Comparison of ENCODE assay signal across 11 mouse cellular contexts in genomic region chr6:93819282-93819681, GRCm38 (mm10).
DNase-seq lines count a peak whose midpoint lies in the region; ATAC-seq and TF ChIP-seq lines count a peak whose summit lies in the region.
"Had no signal": no experiment of that assay in that cellular context is flagged by ENCODE, and none has a peak within 500 bp of the region (broad histone marks: within the 10 kb centered on the region; RNA-seq: fewer than 3 reads in every experiment).

No protein-coding gene starts in this region.

- H3K4me3 ChIP-seq in ES-E14 (ENCODE audit: insufficient read depth in 1 of 2, low read depth in 1 of 2, low read length in 2 of 2, poor library complexity in 1 of 2, severe bottlenecking in 1 of 2), result no peak overlapping the region; a peak in 1 of 4 replicates
- H3K4me3 ChIP-seq in hindbrain, embryonic 10.5 days, result no peak overlapping the region
- H3K4me3 ChIP-seq in midbrain, embryonic 14.5 days (replicated peaks; ENCODE audit: low read depth, low read length), result no peak overlapping the region
- H3K4me3 ChIP-seq: limb, embryonic 12.5 days; myocyte had no signal

- 0 out of 2 replicates have a peak overlapping the region, but pooled peaks have one; percentile 27 for H3K4me2 ChIP-seq in midbrain, embryonic 14.5 days (ENCODE audit: low read length)
- H3K4me2 ChIP-seq: limb, embryonic 12.5 days had no signal

- H3K4me1 ChIP-seq in ES-E14 (ENCODE audit: control insufficient read depth in 2 of 2, insufficient read depth in 2 of 2, low read length in 2 of 2, poor library complexity in 1 of 2), result peaks cover 6 to 11% of the 10 kb centered on the region in 2 experiments
- peaks cover 70% of the 10 kb centered on the region for H3K4me1 ChIP-seq in hindbrain, embryonic 10.5 days (replicated peaks)
- H3K4me1 ChIP-seq in midbrain, embryonic 14.5 days (ENCODE audit: control insufficient read depth, insufficient read depth, low read length), result peaks cover 51% of the 10 kb centered on the region

- no peak overlapping the region for H3K9ac ChIP-seq in ES-E14 (ENCODE audit: insufficient read depth, low read depth, low read length, poor library complexity, severe bottlenecking)
- H3K9ac ChIP-seq in midbrain, embryonic 14.5 days (replicated peaks; ENCODE audit: low read length), result no peak overlapping the region
- H3K9ac ChIP-seq: limb, embryonic 12.5 days had no signal

- H3K36me3 ChIP-seq in ES-E14 (ENCODE audit: control insufficient read depth, insufficient read depth, low read length, poor library complexity, severe bottlenecking), result no peaks in the 10 kb centered on the region
- H3K36me3 ChIP-seq in hindbrain, embryonic 10.5 days, result 0 out of 2 replicates have a peak, but pooled peaks cover 3% of the 10 kb centered on the region
- no peaks in the 10 kb centered on the region for H3K36me3 ChIP-seq in midbrain, embryonic 14.5 days (ENCODE audit: control insufficient read depth, insufficient read depth, low read length)
- H3K36me3 ChIP-seq: G1E; limb, embryonic 12.5 days had no signal

- H3K27ac ChIP-seq in ES-E14 (ENCODE audit: insufficient read depth, low read depth, low read length, poor library complexity, severe bottlenecking), result no peak overlapping the region
- peak overlapping the region; percentile 81 for H3K27ac ChIP-seq in hindbrain, embryonic 10.5 days
- H3K27ac ChIP-seq in midbrain, embryonic 14.5 days (replicated peaks; ENCODE audit: low read depth, low read length), result peak overlapping the region; percentile 77; the same call in 1 of the 2 replicates
- H3K27ac ChIP-seq: limb, embryonic 12.5 days had no signal

- ATAC-seq in midbrain, embryonic 14.5 days (ENCODE audit: low FRiP score, low TSS enrichment), result no peak
- no peak for ATAC-seq in frontal cortex, adult (ENCODE audit: low TSS enrichment)

- H3K9me3 ChIP-seq in ES-E14 (ENCODE audit: control insufficient read depth, insufficient read depth, low read depth, low read length), result no peaks in the 10 kb centered on the region
- H3K9me3 ChIP-seq in hindbrain, embryonic 10.5 days, result no peaks in the 10 kb centered on the region
- no peaks in the 10 kb centered on the region for H3K9me3 ChIP-seq in midbrain, embryonic 14.5 days (ENCODE audit: control insufficient read depth, low read length)
- H3K9me3 ChIP-seq: limb, embryonic 12.5 days had no signal

- in situ Hi-C loops in ES-E14 (cut with MboI; ENCODE audit: low sequenced_read_pairs in 2 of 2, unreplicated experiment in 2 of 2), result no loop called here

- no peaks in the 10 kb centered on the region for H3K27me3 ChIP-seq in hindbrain, embryonic 10.5 days (ENCODE audit: insufficient read depth, poor library complexity, severe bottlenecking)
- H3K27me3 ChIP-seq in midbrain, embryonic 14.5 days (ENCODE audit: control insufficient read depth, insufficient read depth, low read length), result no peaks in the 10 kb centered on the region
- H3K27me3 ChIP-seq: limb, embryonic 12.5 days had no signal

- 88% methylated on average over 4 of the region's 4 CpGs for WGBS in hindbrain, embryonic 10.5 days
- WGBS in midbrain, embryonic 14.5 days, result 87% methylated on average over 4 of the region's 4 CpGs

- DNase-seq in cerebellum, adult 8-10 months, result peak; percentile 22
- DNase-seq in cerebellum, postnatal 4 days (ENCODE audit: low spot score in 2 of 2), result no peak
- DNase-seq in ES-E14 (ENCODE audit: low read depth, low spot score), result no peak
- DNase-seq in hindbrain, embryonic 10.5 days (ENCODE audit: low spot score), result no peak
- DNase-seq in midbrain, embryonic 14.5 days, result no peak
- no peak for DNase-seq in kidney, adult 11 months
- DNase-seq in right cerebral cortex, postnatal 10 days (ENCODE audit: low spot score in 2 of 2), result no peak

TF ChIP-seq in ES-E14, 5 proteins besides CTCF, POLR2A, EP300 and RAD21:
- TF ChIP-seq MAFK (IDR thresholded peaks at IDR 0.05; ENCODE audit: insufficient read depth, low read depth, low read length), result peak; percentile 97
- no peak for TF ChIP-seq ZC3H11A (IDR thresholded peaks at IDR 0.05; ENCODE audit: borderline replicate concordance, low read depth, low read length)
